Mouse (Mus musculus) midbrain, embryonic 14.5 days (tissue): ENCODE measurements around the gene Usp2. TPM values are rescaled to one million over a fixed set of nuclear protein-coding genes. Genes with fewer than 3 reads are reported as not detected.

Experiments used
- ATAC-seq: fragments of 200-750 bp; cut with Nextera tagmentation; 2 replicates; pipeline ENCODE4 v1.8.0; 2017; ENCODE audit warnings: moderate number of reproducible peaks, moderate library complexity; ENCODE audit not compliant: low FRiP score, low TSS enrichment
- DNase-seq: peaks from one replicate; pipeline ENCODE4 v3.0.0-alpha.2; 2015
- H3K27ac ChIP-seq: fragments of 300-500 bp; sonication (generic); replicated peaks from 2 replicates; pipeline ENCODE4 v1.5.1; 2014; ENCODE audit warnings: mild to moderate bottlenecking, low read depth, low read length, moderate library complexity
- H3K27me3 ChIP-seq: fragments of 300-500 bp; sonication (generic); 2 replicates; pipeline ENCODE4 v1.6.1; 2014; ENCODE audit warnings: low read length, control low read depth, mixed read lengths; ENCODE audit not compliant: control insufficient read depth, insufficient read depth
- H3K36me3 ChIP-seq: fragments of 300-500 bp; sonication (generic); 2 replicates; pipeline ENCODE4 v1.6.1; 2014; ENCODE audit warnings: low read length, control low read depth; ENCODE audit not compliant: control insufficient read depth, insufficient read depth
- H3K4me1 ChIP-seq: fragments of 300-500 bp; sonication (generic); 2 replicates; pipeline ENCODE4 v1.6.1; 2014; ENCODE audit warnings: mild to moderate bottlenecking, antibody characterized with exemption, low read length, control low read depth; ENCODE audit not compliant: control insufficient read depth, insufficient read depth
- H3K4me2 ChIP-seq: fragments of 300-500 bp; sonication (generic); 2 replicates; pipeline ENCODE4 v1.6.1; 2014; ENCODE audit warnings: mild to moderate bottlenecking, low read length, moderate library complexity
- H3K4me3 ChIP-seq: fragments of 300-500 bp; sonication (generic); replicated peaks from 2 replicates; pipeline ENCODE4 v1.5.1; 2014; ENCODE audit warnings: low read depth, low read length
- H3K9ac ChIP-seq: fragments of 300-500 bp; sonication (generic); replicated peaks from 2 replicates; pipeline ENCODE4 v1.6.1; 2014; ENCODE audit warnings: mild to moderate bottlenecking, low read length, moderate library complexity
- H3K9me3 ChIP-seq: fragments of 300-500 bp; sonication (generic); 2 replicates; pipeline ENCODE4 v1.6.1; 2016; ENCODE audit warnings: low read length, control low read depth, mixed read lengths; ENCODE audit not compliant: control insufficient read depth
- whole genome bisulfite sequencing: fragments of 180-500 bp; shearing (Covaris S2); extraction: QIAGEN DNeasy Blood & Tissue Kit; methylation state at CpG from one replicate; pipeline ENCODE4 v1.1.7; 2014; 5-methylcytosine and 5-hydroxymethylcytosine counted together
- polyA plus RNA-seq: library from polyadenylated mRNA; unstranded; fragments of >200 nt; fragmentation: Nextera tagmentation; extraction: Ambion mirVana; gene quantifications from 2 replicates; pipeline ENCODE4 v1.2.1, GENCODE M21; 2014

The Usp2 gene
- polyA plus RNA-seq, 1 experiment from 2014 or later = 6.6 TPM

DNA sequence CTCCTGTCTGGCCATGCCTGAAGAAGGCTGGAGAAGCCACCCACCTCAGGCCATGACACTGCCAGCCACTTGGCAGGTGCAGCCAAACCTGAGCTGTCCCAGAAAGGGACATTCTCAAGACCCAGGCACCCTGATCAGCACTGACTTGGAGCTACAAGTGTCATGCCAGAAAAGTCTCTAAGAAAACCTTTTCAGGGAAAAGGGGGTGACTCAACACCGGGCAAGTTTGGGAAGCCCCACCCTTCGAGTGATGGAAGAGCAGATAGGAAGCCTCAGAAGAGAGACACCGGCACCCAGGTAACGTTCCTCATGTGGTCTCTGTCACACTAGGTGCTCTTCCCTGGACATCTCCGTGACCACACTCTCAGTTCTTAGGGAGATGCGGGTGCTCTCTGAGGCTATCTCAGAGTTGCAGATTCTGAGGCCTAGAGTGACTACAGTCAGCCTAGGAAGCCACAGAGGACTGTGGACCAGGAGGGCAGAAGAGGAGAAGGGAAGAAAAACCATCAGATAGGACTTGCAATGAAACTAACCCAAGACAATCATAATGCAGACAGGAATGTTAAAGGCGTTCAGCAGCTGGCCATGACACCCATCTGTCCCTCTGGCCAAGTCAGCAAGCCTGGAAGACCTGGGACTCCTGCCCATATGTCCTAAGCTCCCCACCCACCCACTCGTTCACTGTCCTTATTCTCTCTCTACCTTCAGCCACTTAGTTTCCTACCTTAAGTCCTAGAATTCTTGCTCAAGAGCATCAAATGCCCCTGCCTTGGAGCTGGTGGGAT is 17.2 kb upstream of the Usp2 start:
- DNase-seq = no peak
- Histone ChIP-seq H3K27ac (no peak overlapping the region), H3K36me3 (no peaks in the 10 kb centered on the region), H3K4me2 (no peak overlapping the region), H3K4me3 (no peak overlapping the region), H3K4me1 (no peaks in the 10 kb centered on the region), H3K9ac (no peak overlapping the region), H3K9me3 (no peaks in the 10 kb centered on the region), H3K27me3 (peaks cover 7% of the 10 kb centered on the region; the same call in 1 of the 2 replicates)
- no peak for ATAC-seq
- 92% methylated on average over 8 of the region's 8 CpGs for whole genome bisulfite sequencing

DNA sequence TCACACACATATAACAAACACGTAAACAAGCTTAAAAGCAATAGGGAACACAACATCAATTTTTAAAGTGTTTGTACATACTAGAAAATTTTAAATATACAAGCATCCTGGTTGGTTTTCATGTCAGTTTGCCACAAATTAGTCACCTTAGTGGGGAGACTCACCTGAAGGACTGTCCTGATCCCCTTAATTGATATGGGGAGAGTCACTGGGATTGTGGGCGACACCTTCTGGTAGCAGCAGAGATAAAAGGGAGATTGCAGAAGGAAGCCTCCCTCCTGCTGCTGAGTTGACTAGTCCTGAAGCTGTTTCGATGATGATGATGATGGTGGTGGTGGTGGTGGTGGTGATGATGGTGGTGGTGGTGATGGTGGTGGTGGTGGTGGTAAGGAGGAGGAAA is 14.0 kb upstream of the Usp2 start:
- no peaks in the 10 kb centered on the region for H3K4me1 ChIP-seq
- no peaks in the 10 kb centered on the region for H3K9me3 ChIP-seq
- H3K27ac ChIP-seq = no peak overlapping the region
- no peaks in the 10 kb centered on the region for H3K27me3 ChIP-seq
- WGBS = 65% methylated on average over 3 of the region's 3 CpGs
- ATAC-seq = no peak
- H3K4me2 ChIP-seq = no peak overlapping the region
- DNase-seq = no peak
- no peak overlapping the region for H3K9ac ChIP-seq
- no peaks in the 10 kb centered on the region for H3K36me3 ChIP-seq
- H3K4me3 ChIP-seq = no peak overlapping the region

DNA sequence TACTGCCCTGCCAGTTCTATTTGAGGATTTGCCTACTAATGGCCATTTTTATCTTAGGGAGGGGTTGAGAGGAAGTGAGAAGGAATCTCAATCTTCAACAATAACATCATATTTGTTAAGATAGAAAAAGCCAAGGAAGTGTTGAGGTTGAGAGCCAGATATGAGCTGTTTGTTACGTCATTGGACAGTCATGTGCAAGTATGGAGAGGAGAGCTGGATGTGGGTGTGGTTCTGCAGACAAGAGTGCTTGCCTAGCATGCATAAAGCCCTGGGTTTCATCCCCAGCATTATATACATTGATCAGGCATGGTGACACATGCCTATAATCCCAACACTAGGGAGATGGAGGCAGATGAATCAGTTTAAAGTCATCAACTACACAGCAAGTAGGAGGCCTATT is 12.9 kb upstream of the Usp2 start:
- DNase-seq (no peak), ATAC-seq (no peak)
- 76% methylated on average over 1 of the region's 1 CpGs for WGBS
- Histone ChIP-seq H3K9me3 (no peaks in the 10 kb centered on the region), H3K9ac (no peak overlapping the region), H3K4me3 (no peak overlapping the region), H3K4me1 (no peaks in the 10 kb centered on the region), H3K27me3 (no peaks in the 10 kb centered on the region), H3K36me3 (no peaks in the 10 kb centered on the region), H3K4me2 (no peak overlapping the region), H3K27ac (no peak overlapping the region)

DNA sequence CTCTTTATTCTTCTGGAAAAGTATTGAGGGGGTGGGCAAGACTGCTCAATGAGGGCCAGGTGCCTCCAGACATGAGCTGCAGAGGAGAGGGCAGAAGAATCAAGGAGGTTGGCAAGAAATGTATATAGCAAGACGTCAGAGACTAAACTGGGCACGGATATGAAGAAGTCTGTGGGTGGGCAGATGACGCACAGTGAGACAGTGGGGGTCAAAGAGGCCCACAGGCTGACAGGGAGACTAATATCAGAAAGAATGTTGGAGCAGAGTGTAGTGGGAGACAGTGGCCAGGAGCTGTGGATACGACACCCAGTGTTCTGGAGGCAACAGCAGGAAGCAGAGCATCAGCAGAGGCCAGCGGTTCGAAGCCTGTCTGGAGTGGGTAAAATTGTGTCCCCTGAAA is 8.2 kb upstream of the Usp2 start:
- no peak overlapping the region for H3K27ac ChIP-seq
- no peak overlapping the region for H3K9ac ChIP-seq
- no peak overlapping the region for H3K4me3 ChIP-seq
- no peaks in the 10 kb centered on the region for H3K9me3 ChIP-seq
- WGBS = 87% methylated on average over 6 of the region's 6 CpGs
- H3K4me2 ChIP-seq = no peak overlapping the region
- DNase-seq (no peak), ATAC-seq (no peak)
- H3K27me3 ChIP-seq = no peaks in the 10 kb centered on the region
- no peaks in the 10 kb centered on the region for H3K4me1 ChIP-seq
- no peaks in the 10 kb centered on the region for H3K36me3 ChIP-seq

DNA sequence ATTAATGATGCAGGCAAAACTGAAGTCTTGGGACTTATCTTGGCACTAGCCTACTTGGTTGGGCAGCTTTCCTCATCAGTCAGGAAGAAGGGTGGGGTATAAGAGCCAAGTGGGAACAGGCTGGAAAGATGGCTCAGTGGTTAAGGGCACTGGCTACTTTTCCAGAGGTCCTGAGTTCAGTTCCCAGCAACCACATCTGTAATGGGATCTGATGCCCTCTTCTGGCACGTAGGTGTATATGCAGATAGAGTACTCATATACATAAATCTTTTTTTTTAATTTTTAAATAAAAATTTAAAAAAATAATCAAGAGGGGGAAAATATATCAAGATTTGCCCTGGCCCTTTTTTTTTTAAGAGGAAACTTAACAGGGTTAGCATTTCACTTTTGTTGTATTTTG is 1.6 kb upstream of the Usp2 start:
- Histone ChIP-seq H3K4me3 (no peak overlapping the region), H3K9ac (no peak overlapping the region), H3K36me3 (no peaks in the 10 kb centered on the region), H3K9me3 (no peaks in the 10 kb centered on the region), H3K27me3 (no peaks in the 10 kb centered on the region; the same call in 1 of the 2 replicates), H3K4me2 (no peak overlapping the region), H3K4me1 (0 out of 2 replicates have a peak, but pooled peaks cover 4% of the 10 kb centered on the region), H3K27ac (no peak overlapping the region)
- ATAC-seq = no peak
- WGBS = 38% methylated on average over 1 of the region's 1 CpGs
- DNase-seq = no peak

GRCm38 (mm10) chr9:44067241-44067959 is 579 bp downstream of the Usp2 start:
- peak; percentile 43 for ATAC-seq
- peak overlapping the region; percentile 47 for H3K4me3 ChIP-seq
- H3K4me2 ChIP-seq = peak overlapping the region; percentile 78
- no peak for DNase-seq
- no peak overlapping the region for H3K27ac ChIP-seq
- H3K4me1 ChIP-seq = peaks cover 13% of the 10 kb centered on the region
- H3K9ac ChIP-seq = peak overlapping the region; percentile 51
- no peaks in the 10 kb centered on the region for H3K9me3 ChIP-seq
- no peaks in the 10 kb centered on the region for H3K36me3 ChIP-seq
- 10% methylated on average over 15 of the region's 15 CpGs for whole genome bisulfite sequencing
- no peaks in the 10 kb centered on the region; the same call in 1 of the 2 replicates for H3K27me3 ChIP-seq

DNA sequence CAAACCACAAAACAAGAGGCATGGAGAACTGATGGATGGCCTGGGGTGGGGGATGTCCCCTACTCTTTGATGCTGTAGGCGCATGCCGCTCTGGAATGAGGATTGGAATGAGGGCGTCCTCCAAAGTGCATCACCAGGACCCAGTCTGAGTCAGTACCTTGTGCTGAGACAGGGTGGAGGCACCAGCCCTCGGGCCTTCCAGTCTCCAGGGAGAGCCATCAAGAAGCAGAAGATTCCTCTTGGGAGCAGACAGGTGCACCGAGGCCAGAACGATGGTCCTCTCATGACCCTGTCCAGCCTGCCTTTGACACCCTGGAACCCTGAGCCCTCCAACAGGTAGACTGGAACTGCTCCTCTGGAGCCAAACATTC is 1.1 kb downstream of the Usp2 start:
- Histone ChIP-seq H3K27me3 (no peaks in the 10 kb centered on the region; the same call in 1 of the 2 replicates), H3K4me3 (no peak overlapping the region), H3K27ac (no peak overlapping the region), H3K4me2 (no peak overlapping the region), H3K36me3 (no peaks in the 10 kb centered on the region), H3K4me1 (peaks cover 19% of the 10 kb centered on the region), H3K9me3 (no peaks in the 10 kb centered on the region), H3K9ac (no peak overlapping the region)
- 85% methylated on average over 6 of the region's 6 CpGs for WGBS
- no peak for DNase-seq
- no peak for ATAC-seq

DNA sequence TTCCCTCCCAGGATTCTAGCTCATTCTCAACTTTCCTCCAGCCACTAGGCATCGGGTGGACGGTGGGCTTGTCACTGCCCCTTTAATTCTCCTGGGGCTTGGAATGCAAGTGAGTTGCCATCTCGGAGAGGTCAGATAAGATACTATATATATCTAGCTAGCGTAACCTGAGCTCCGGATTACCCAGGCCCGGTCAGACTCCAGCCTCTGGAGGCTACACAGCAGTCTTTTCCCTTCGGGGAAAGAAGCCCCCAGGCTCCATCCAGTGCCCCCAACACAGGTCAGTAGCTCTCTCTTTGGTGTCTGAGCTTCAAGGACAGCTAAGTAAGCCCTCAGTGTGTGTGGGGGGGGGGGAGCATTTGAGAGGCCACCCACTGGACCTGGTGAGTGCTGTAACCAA is 2.4 kb downstream of the Usp2 start:
- Histone ChIP-seq H3K4me2 (no peak overlapping the region), H3K9me3 (no peaks in the 10 kb centered on the region), H3K4me3 (no peak overlapping the region), H3K36me3 (no peaks in the 10 kb centered on the region), H3K27me3 (no peaks in the 10 kb centered on the region; the same call in 1 of the 2 replicates), H3K9ac (no peak overlapping the region), H3K27ac (no peak overlapping the region), H3K4me1 (peaks cover 24% of the 10 kb centered on the region)
- 31% methylated on average over 7 of the region's 7 CpGs for WGBS
- DNase-seq (no peak), ATAC-seq (no peak)
